Mouse (Mus musculus): ENCODE results near the gene Gm20738. TPM values are rescaled to one million over a fixed set of nuclear protein-coding genes. Genes with fewer than 3 reads are reported as not detected.
"Not testable (repeated sequence)": the region's sequence is repeated elsewhere in the genome, so short reads cannot be mapped to it uniquely, and the experiment has no call there.

The Gm20738 gene
- not detected in 2 replicates for polyA plus RNA-seq (2015; fragmentation: Nextera tagmentation; extraction: Ambion mirVana)

DNA sequence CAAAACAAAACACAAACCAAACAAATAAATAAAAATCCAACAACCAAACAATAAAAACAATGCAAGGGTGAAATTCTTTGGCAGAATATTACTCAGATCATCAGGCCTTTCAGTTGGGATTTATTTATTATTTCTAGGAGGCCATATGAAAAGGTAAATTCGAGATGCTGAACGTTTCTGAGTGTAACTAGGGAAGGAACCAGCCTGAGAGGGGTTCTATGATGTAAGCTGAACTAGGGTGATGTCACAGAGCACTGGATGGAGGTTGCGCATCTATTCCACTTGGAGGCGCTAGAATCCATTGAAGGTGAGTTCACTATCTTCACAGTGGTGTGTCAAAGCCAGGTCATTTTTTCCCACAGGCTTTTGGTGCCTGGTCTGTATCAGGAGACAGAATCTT is at the start of gene Gm20738:
Gm20738 (plus strand) TSS at position 301 of the 400 bp plus-strand sequence.
- H3K27me3 ChIP-seq (ENCODE audit: control insufficient read depth, insufficient read depth, low read length); ATAC-seq (replicated peaks; ENCODE audit: extremely low read depth, insufficient read depth, low FRiP score); H3K27ac ChIP-seq (ENCODE audit: low read length); H3K4me1 ChIP-seq (ENCODE audit: control insufficient read depth, insufficient read depth, low read length); H3K9me3 ChIP-seq (replicated peaks; ENCODE audit: control insufficient read depth, low read length); H3K4me3 ChIP-seq (ENCODE audit: low read length); H3K4me2 ChIP-seq (ENCODE audit: low read depth, low read length); H3K36me3 ChIP-seq (ENCODE audit: control insufficient read depth, insufficient read depth); H3K9ac ChIP-seq (ENCODE audit: low read length): not testable (repeated sequence)
- no CpG with 5 or more reads among the region's 4 CpGs for WGBS

Data from heart, embryonic 16.5 days (tissue).